Mouse (Mus musculus) CH12.LX (cell line): ENCODE measurements around the gene Gm37419. TPM values are rescaled to one million over a fixed set of nuclear protein-coding genes. Genes with fewer than 3 reads are reported as not detected.

Experiments used
- DNase-seq: peaks from one replicate; pipeline ENCODE4 v3.0.0-alpha.2; 2013; ENCODE audit errors: extremely low read depth
- H3K27ac ChIP-seq: 2 replicates; pipeline ENCODE4 v1.5.1; 2012; ENCODE audit warnings: low read depth, mild to moderate bottlenecking, control low read depth, moderate library complexity; ENCODE audit not compliant: insufficient read depth
- H3K27me3 ChIP-seq: replicated peaks from 2 replicates; pipeline ENCODE3; 2012; ENCODE audit warnings: inconsistent platforms
- H3K36me3 ChIP-seq, 2 experiments: replicated peaks in 1 of 2; 2 replicates each; pipeline versions ENCODE3 to v1.6.1; 2012; ENCODE audit warnings: inconsistent platforms in 1 of 2, low read length in 1 of 2, mild to moderate bottlenecking in 1 of 2, mixed read lengths in 1 of 2, moderate library complexity in 1 of 2; ENCODE audit not compliant: control insufficient read depth in 1 of 2, insufficient read depth in 1 of 2
- H3K4me1 ChIP-seq, 2 experiments: 2 replicates each; pipeline ENCODE4 v1.6.1; 2012; ENCODE audit warnings: inconsistent platforms in 1 of 2, moderate library complexity in 1 of 2; ENCODE audit not compliant: insufficient read depth in 2 of 2, control insufficient read depth in 1 of 2
- H3K4me2 ChIP-seq: 2 replicates; pipeline ENCODE4 v1.6.1; 2012; ENCODE audit warnings: low read depth, mild to moderate bottlenecking, control low read depth; ENCODE audit not compliant: poor library complexity, insufficient read depth, severe bottlenecking
- H3K4me3 ChIP-seq, 3 experiments: fragments of 150-350 bp in 1 of 3; sonication (generic) in 1 of 3; replicated peaks in 1 of 3; 2 replicates each; pipeline versions ENCODE3 to v1.5.1; 2011 to 2012; ENCODE audit warnings: low read depth in 2 of 3, low read length in 2 of 3, mild to moderate bottlenecking in 2 of 3, moderate library complexity in 2 of 3, control low read depth in 1 of 3, improper control_type of control experiment in 1 of 3, inconsistent platforms in 1 of 3, mixed read lengths in 1 of 3; ENCODE audit not compliant: poor library complexity in 1 of 3
- H3K79me2 ChIP-seq: replicated peaks from 2 replicates; pipeline ENCODE4 v1.6.1; 2012; ENCODE audit warnings: mild to moderate bottlenecking, moderate library complexity; ENCODE audit not compliant: control insufficient read depth, poor library complexity, insufficient read depth, severe bottlenecking; ENCODE audit errors: extremely low read depth
- H3K9ac ChIP-seq: 2 replicates; pipeline ENCODE4 v1.6.1; 2012; ENCODE audit warnings: low read depth, mild to moderate bottlenecking, control low read depth, moderate library complexity; ENCODE audit not compliant: insufficient read depth
- H3K9me3 ChIP-seq: replicated peaks from 2 replicates; pipeline ENCODE3; 2012; ENCODE audit warnings: low read length, inconsistent platforms, mixed read lengths
- BHLHE40 ChIP-seq: IDR thresholded peaks from 2 replicates; pipeline ENCODE4 v1.6.1; 2011; ENCODE audit warnings: mild to moderate bottlenecking, low read depth, low read length, improper control_type of control experiment
- CTCF ChIP-seq, 2 experiments: IDR thresholded peaks in 1 of 2; conservative IDR thresholded peaks in 1 of 2; 2 replicates each; pipeline ENCODE4 v1.5.1; 2011 to 2012; ENCODE audit warnings: low read depth in 2 of 2, low read length in 2 of 2, improper control_type of control experiment in 1 of 2, inconsistent platforms in 1 of 2, mild to moderate bottlenecking in 1 of 2, moderate library complexity in 1 of 2
- E2F4 ChIP-seq: IDR thresholded peaks from 2 replicates; pipeline ENCODE4 v1.6.1; 2011; ENCODE audit warnings: low read depth, low read length, improper control_type of control experiment; ENCODE audit not compliant: insufficient replicate concordance
- ELF1 ChIP-seq: IDR thresholded peaks from 2 replicates; pipeline ENCODE4 v1.6.1; 2014; ENCODE audit warnings: low read depth, mild to moderate bottlenecking, inconsistent platforms, low read length, improper control_type of control experiment
- ETS1 ChIP-seq: conservative IDR thresholded peaks from 2 replicates; pipeline ENCODE4 v1.6.1; 2012; ENCODE audit warnings: low read depth, mild to moderate bottlenecking, inconsistent platforms, low read length, improper control_type of control experiment, moderate library complexity
- GABPA ChIP-seq: IDR thresholded peaks from 2 replicates; pipeline ENCODE4 v1.6.1; 2012; ENCODE audit warnings: low read depth, low read length, improper control_type of control experiment, inconsistent platforms; ENCODE audit not compliant: insufficient replicate concordance
- HCFC1 ChIP-seq: IDR thresholded peaks from 2 replicates; pipeline ENCODE4 v1.6.1; 2012; ENCODE audit warnings: low read depth, mild to moderate bottlenecking, inconsistent platforms, low read length, improper control_type of control experiment
- KAT2A ChIP-seq: IDR thresholded peaks from 2 replicates; pipeline ENCODE4 v1.6.1; 2012; ENCODE audit warnings: low read length, improper control_type of control experiment, inconsistent platforms; ENCODE audit not compliant: insufficient replicate concordance
- MAFK ChIP-seq: IDR thresholded peaks from 2 replicates; pipeline ENCODE4 v1.6.1; 2011; ENCODE audit warnings: low read length, improper control_type of control experiment; ENCODE audit not compliant: insufficient replicate concordance
- MYC ChIP-seq: IDR thresholded peaks from 2 replicates; pipeline ENCODE4 v1.6.1; 2011; ENCODE audit warnings: low read depth, mild to moderate bottlenecking, improper control_type of control experiment, low read length
- NRF1 ChIP-seq: IDR thresholded peaks from 2 replicates; pipeline ENCODE4 v1.6.1; 2014; ENCODE audit warnings: low read depth, mild to moderate bottlenecking, inconsistent platforms, low read length, improper control_type of control experiment, moderate library complexity
- POLR2A ChIP-seq: IDR thresholded peaks from 2 replicates; pipeline ENCODE4 v1.6.1; 2011; ENCODE audit warnings: low read depth, mild to moderate bottlenecking, improper control_type of control experiment, low read length
- RCOR1 ChIP-seq: conservative IDR thresholded peaks from 2 replicates; pipeline ENCODE4 v1.6.1; 2012; ENCODE audit warnings: low read depth, mild to moderate bottlenecking, inconsistent platforms, low read length, improper control_type of control experiment
- SMC3 ChIP-seq: IDR thresholded peaks from 2 replicates; pipeline ENCODE4 v1.6.1; 2011; ENCODE audit warnings: low read depth, low read length, improper control_type of control experiment
- TBP ChIP-seq: conservative IDR thresholded peaks from 2 replicates; pipeline ENCODE4 v1.6.1; 2011; ENCODE audit warnings: low read depth, low read length, improper control_type of control experiment
- TCF12 ChIP-seq: IDR thresholded peaks from 2 replicates; pipeline ENCODE4 v1.6.1; 2014; ENCODE audit warnings: low read depth, mild to moderate bottlenecking, inconsistent platforms, low read length, improper control_type of control experiment
- ZKSCAN1 ChIP-seq: IDR thresholded peaks from 2 replicates; pipeline ENCODE4 v1.6.1; 2012; ENCODE audit warnings: low read depth, inconsistent platforms, low read length, improper control_type of control experiment, borderline replicate concordance
- dilution Hi-C: fragments of 300-500 bp; cut with MboI; formaldehyde crosslinking; loops from 2 replicates; pipeline ENCODE4 v1.14.3; 2020; ENCODE audit warnings: low sequenced_read_pairs; ENCODE audit not compliant: extremely low pct_unique_long_range_greater_than_20kb, extremely low pct_ligation_motif_present
- in situ Hi-C: fragments of 300-500 bp; cut with MboI; formaldehyde crosslinking; loops from 3 replicates; pipeline ENCODE4 v1.14.3; 2019; ENCODE audit warnings: low sequenced_read_pairs, low pct_ligation_motif_present, low pct_unique_long_range_greater_than_20kb, mixed read lengths
- polyA plus RNA-seq: library from polyadenylated mRNA; unstranded; fragments of >175 nt; gene quantifications from 2 replicates; pipeline ENCODE4 v1.2.1, GENCODE M21; 2012; ENCODE audit warnings: low read depth; ENCODE audit not compliant: insufficient read length
- total RNA-seq, 2 experiments: library from RNA; depleted of rRNA; stranded (reverse); fragments of 300-350 nt in 1 of 2; fragments of >200 nt in 1 of 2; gene quantifications; 2 replicates each; pipeline ENCODE4 v1.2.3; 2012 to 2014

Gene Gm37419
- total and polyA plus RNA-seq, 3 experiments = not detected

DNA sequence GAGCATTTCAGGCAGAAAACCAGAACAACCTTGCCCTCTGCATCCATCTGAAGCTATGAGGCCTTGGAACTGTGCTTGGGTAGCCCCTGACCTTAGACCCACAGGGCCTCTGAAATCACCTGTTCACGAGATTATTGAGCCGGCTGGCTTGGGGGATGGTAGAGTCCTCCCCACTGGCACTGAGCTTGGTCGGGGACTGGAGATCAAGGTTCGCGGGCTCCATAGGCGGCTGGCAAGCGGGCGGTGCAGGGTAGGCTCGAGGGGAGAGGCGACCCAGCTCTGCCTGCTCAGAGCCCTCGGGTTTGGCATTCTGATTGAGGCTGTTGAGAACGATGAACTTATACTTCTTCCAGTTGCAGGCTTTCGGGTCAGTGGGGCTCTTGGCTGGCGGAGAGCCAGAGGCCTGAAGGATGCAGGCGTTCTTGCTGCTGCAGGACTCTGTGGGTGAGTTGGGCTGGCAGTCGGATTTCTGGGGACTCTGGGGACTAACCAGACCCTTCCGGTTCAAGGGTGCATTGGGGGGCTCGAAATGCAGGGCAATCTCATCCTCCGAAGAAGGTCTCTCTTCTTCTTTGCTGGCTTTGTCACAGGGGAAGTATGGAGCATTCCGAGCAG is 16.0 kb upstream of the Gm37419 start:
- Histone ChIP-seq H3K9me3 (no peaks in the 10 kb centered on the region), H3K27ac (no peak overlapping the region)
- TF ChIP-seq ETS1 = no peak
- TF ChIP-seq, all 38 proteins: peak for 0
- dilution Hi-C loops = no loop called here
- Histone ChIP-seq H3K4me3 (no peak overlapping the region), H3K36me3 (peaks cover 0 to 15% of the 10 kb centered on the region in 2 experiments), H3K9ac (no peak overlapping the region), H3K4me1 (peaks cover 3 to 8% of the 10 kb centered on the region in 2 experiments; a peak in 2 of 4 replicates), H3K79me2 (no peaks in the 10 kb centered on the region), H3K27me3 (no peaks in the 10 kb centered on the region), H3K4me2 (no peak overlapping the region)
- DNase-seq = no peak
- in situ Hi-C loops = no loop called here

DNA sequence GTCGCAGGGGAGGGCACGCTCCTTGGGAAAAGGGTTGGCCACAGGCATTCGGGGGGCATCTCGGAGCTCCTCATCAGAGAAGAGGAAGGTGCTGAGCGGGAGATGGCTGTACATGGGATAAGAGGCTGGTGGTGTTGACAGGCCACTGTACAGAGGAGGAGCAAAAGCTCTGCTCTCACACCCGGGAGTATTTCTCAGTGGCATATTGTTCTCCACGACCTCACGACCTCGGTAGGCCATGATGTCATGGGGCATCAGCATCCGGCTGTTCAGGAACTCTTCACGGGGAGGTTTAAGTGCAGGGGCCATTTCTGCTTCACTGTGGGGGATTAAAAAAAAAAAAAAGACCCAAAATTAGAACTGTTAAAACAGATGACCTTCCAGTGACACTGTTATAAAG is 15.4 kb upstream of the Gm37419 start:
- Histone ChIP-seq H3K4me1 (peaks cover 3 to 12% of the 10 kb centered on the region in 2 experiments; a peak in 2 of 4 replicates), H3K79me2 (no peaks in the 10 kb centered on the region), H3K27me3 (no peaks in the 10 kb centered on the region), H3K9ac (no peak overlapping the region), H3K27ac (no peak overlapping the region), H3K9me3 (no peaks in the 10 kb centered on the region), H3K4me2 (no peak overlapping the region), H3K36me3 (peaks cover 0 to 12% of the 10 kb centered on the region in 2 experiments), H3K4me3 (no peak overlapping the region)
- DNase-seq = no peak
- TF ChIP-seq HCFC1 (no peak), ZKSCAN1 (no peak), GABPA (no peak), MYC (no peak), ETS1 (no peak), BHLHE40 (no peak), RCOR1 (no peak), MAFK (no peak), E2F4 (no peak), NRF1 (no peak), ELF1 (no peak), CTCF (conservative IDR thresholded peaks at IDR 0.05 in 1 of 2, IDR thresholded peaks at IDR 0.05 in 1 of 2; ENCODE audit: low read depth in 2 of 2, low read length in 2 of 2) (no peak), POLR2A (no peak), TCF12 (no peak), TBP (no peak), SMC3 (no peak), KAT2A (no peak)
- in situ Hi-C loops (no loop called here), dilution Hi-C loops (no loop called here)
